1 mouse cellular context compared by ENCODE assay signal in the genomic region with DNA sequence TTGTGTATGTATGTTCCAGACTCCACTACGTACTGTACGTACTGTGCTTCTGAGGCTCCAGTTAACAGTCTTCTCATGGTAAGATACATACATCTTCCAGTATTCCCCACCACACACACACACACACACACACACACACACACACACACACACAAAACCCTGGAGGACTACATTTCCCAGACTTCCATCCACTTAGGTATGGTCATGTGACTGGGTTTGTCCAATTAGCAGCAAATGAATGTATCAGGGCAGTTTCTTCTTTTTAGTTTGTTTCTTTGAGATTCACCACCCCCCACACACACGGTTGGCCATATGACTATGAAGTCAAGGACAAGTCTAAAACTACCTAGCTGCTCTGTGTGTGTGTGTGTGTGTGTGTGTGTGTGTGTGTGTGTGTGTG.
TF ChIP-seq lines count a peak whose summit lies in the region.

No protein-coding gene starts in this region.

TF ChIP-seq in MEL, 35 proteins besides CTCF, POLR2A, EP300 and RAD21 (continued from another document):
- TF ChIP-seq MAZ (IDR thresholded peaks at IDR 0.05; ENCODE audit: low read depth, low read length) (no peak), MYB (IDR thresholded peaks at IDR 0.05; ENCODE audit: low read depth, low read length) (no peak), MYC (IDR thresholded peaks at IDR 0.05; ENCODE audit: low read depth, low read length) (no peak), GATA1 (IDR thresholded peaks at IDR 0.05; ENCODE audit: low read depth, low read length) (no peak), ZC3H11A (IDR thresholded peaks at IDR 0.05; ENCODE audit: low read depth, low read length) (no peak), CHD2 (IDR thresholded peaks at IDR 0.05; ENCODE audit: low read length) (no peak), USF2 (IDR thresholded peaks at IDR 0.05; ENCODE audit: borderline replicate concordance in 1 of 2, insufficient read depth in 1 of 2, low read depth in 1 of 2, low read length in 2 of 2) (peak; percentile 60 to 87), TBP (IDR thresholded peaks at IDR 0.05; ENCODE audit: low read depth, low read length) (no peak), ELF1 (IDR thresholded peaks at IDR 0.05; ENCODE audit: low read depth, low read length) (no peak), RCOR1 (IDR thresholded peaks at IDR 0.05; ENCODE audit: low read depth, low read length) (no peak), POLR2AphosphoS5 (IDR thresholded peaks at IDR 0.05; ENCODE audit: borderline replicate concordance, low read depth, low read length) (no peak), BHLHE40 (IDR thresholded peaks at IDR 0.05; ENCODE audit: borderline replicate concordance, low read depth, low read length) (no peak), E2F4 (IDR thresholded peaks at IDR 0.05; ENCODE audit: borderline replicate concordance, low read depth, low read length) (no peak), SMC3 (IDR thresholded peaks at IDR 0.05; ENCODE audit: low read depth, low read length) (no peak), TCF12 (IDR thresholded peaks at IDR 0.05; ENCODE audit: low read depth, low read length) (no peak), MAFK (IDR thresholded peaks at IDR 0.05; ENCODE audit: borderline replicate concordance, low read depth, low read length) (no peak), ETS1 (IDR thresholded peaks at IDR 0.05; ENCODE audit: low read depth, low read length) (no peak), ZKSCAN1 (IDR thresholded peaks at IDR 0.05; ENCODE audit: low read depth, low read length) (no peak), UBTF (IDR thresholded peaks at IDR 0.05; ENCODE audit: borderline replicate concordance, insufficient read depth, low read depth, low read length) (no peak), ZNF384 (IDR thresholded peaks at IDR 0.05; ENCODE audit: low read depth, low read length) (no peak), MEF2A (IDR thresholded peaks at IDR 0.05; ENCODE audit: extremely low read depth, insufficient replicate concordance, low read depth, low read length, poor library complexity, severe bottlenecking) (no peak), TAL1 (IDR thresholded peaks at IDR 0.05; ENCODE audit: low read length) (no peak), CHD1 (IDR thresholded peaks at IDR 0.05; ENCODE audit: low read depth, low read length) (no peak), JUND (IDR thresholded peaks at IDR 0.05; ENCODE audit: low read depth, low read length) (no peak), USF1 (IDR thresholded peaks at IDR 0.05; ENCODE audit: low read depth, low read length) (peak; percentile 96), KAT2A (conservative IDR thresholded peaks at IDR 0.05; ENCODE audit: low read depth, low read length) (peak; percentile 58; the same call in 1 of the 2 replicates), ZMIZ1 (IDR thresholded peaks at IDR 0.05; ENCODE audit: low read depth, low read length) (no peak), GABPA (IDR thresholded peaks at IDR 0.05; ENCODE audit: low read depth, low read length) (no peak), NELFE (IDR thresholded peaks at IDR 0.05; ENCODE audit: low read depth, low read length) (no peak), SIN3A (IDR thresholded peaks at IDR 0.05; ENCODE audit: low read length) (no peak), MXI1 (IDR thresholded peaks at IDR 0.05; ENCODE audit: low read depth, low read length) (no peak), HCFC1 (IDR thresholded peaks at IDR 0.05; ENCODE audit: low read depth, low read length) (peak; percentile 93), POLR2AphosphoS2 (IDR thresholded peaks at IDR 0.05; ENCODE audit: low read length) (no peak)
